Mouse (Mus musculus): ENCODE results near the gene Heatr5a. TPM values are rescaled to one million over a fixed set of nuclear protein-coding genes. Genes with fewer than 3 reads are reported as not detected.

Gene Heatr5a
- 10 to 100 TPM; 37.4 to 47.7 TPM for total RNA-seq (2023)

DNA sequence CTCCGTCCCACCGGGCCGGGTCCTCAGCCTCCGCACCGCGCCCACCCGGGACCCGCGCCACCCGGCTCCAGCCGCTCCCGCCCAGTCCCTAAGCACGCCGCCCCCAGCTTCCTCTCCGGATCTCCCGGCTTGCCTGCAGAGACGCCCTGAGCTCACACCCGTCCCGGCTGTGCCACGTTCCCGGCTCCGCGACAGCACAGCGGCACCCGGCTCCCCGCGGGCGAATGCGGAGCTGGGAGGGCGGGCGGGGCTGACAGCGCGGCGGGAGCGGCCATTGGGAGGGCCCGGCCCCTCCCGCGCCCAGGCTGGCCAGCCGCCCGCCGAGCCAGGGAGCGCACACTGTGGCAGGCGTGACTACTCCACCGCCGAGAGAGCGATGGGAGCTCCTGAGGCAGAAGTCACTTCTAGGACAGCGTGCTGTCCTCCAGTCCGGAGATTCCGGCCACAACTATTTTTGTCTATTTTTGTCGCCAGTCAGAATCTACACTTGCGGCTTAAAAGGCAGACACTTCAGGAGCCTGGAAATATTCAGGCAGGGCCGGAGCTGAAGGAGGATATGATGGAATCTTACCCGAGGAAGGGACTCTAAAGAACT is at the start of gene Heatr5a:
Gene Heatr5a (minus strand): TSS at position 252 of the 595 bp plus-strand sequence.

DNA sequence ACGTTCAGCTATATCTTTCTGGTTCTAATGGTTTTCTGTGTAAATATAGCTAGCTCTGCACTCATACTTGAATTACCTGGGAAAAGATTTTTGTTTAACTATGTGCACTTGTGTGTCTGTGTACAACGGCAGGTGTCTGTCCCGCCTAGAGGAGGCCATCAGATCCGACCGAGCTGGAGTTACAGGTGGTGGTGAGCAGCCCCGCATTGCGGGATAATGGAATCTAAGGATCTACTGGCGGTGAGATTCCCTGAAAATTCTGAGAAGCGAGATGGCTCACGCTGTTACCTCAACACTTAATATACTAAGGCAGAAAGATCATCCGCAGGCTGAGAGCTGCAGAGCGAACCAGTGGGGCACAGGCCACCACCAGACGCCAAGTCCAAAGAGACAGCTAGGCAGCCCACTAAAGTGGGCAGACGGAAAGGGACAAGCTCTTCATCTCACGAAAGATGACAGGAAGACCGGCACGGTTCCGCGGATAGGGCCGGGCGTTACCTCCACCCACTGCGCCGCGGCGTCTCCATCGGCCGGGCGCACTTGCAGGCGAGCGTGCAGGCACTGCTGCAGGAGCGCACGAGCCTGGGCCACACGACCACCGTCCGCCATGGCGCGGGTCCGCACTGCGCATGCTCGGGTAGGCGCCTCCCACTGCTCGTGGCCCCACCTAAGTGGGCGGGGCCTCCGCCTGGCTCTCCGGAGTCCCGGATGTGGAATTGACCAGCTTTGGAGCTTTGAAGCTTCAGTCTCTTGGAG is 34.9 kb upstream of the Heatr5a start, which contains the start of gene Dtd2:
Gene Dtd2 (minus strand): TSS at position 625 of the 756 bp plus-strand sequence.

DNA sequence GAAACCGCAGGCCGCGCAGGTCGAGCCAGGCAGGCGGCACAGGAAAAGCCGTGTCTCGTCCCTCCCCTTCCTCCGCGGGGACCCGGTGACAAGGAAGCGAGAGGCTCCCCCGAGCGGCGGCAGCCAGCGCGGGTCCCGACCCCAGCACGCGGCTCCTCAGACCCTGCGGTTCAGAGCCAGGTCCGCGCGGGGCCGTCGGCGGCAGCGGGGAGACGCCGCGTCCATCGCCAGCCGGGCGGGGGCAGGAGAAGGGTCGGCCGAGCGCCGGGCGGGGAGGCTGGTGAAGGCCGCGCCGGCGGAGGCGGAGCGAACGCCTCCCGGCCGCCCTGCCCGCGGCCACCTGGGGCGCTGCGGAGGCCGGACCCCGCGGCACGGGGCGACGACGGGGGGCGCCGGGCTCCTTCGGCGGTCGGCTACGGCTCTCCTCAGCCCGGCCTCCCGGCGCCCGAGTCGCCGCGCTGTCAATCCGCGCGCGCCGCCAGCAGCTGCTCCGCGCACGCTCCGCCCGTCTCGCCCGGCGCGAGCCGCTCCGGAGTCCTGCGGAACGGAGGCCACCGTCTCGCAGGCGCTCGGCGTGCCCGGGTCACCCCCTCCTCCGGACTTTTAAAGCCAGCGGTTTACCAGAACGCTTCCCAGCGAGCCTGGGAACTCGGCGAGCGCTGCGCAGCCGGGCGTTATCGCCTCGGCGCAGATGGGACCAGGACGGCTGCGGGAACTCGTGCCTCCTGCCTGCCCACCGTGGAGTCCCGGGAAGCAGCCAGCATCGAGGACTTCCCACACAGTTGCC is 141.6 kb downstream of the Heatr5a start, which contains the start of gene Hectd1:
Gene Hectd1 (minus strand): TSS at position 247 of the 787 bp plus-strand sequence.

Other genes starting within 250 kb of the Heatr5a start
- 10 to 100 TPM; 80.3 to 92.9 TPM for gene Hectd1, start 141.8 kb downstream of the Heatr5a start, total RNA-seq (2023)
- 1 to 10 TPM; 2.8 to 3.3 TPM for gene Dtd2, start 35.2 kb upstream of the Heatr5a start, total RNA-seq (2023)
- not detected for gene Gpr33, start 56.7 kb upstream of the Heatr5a start, total RNA-seq (2023)
- 1 to 10 TPM; 1.8 to 1.9 TPM for gene Nubpl, start 126.4 kb upstream of the Heatr5a start, total RNA-seq (2023)